Mouse (Mus musculus) erythroblast, embryonic 14.5 days (primary cell): ENCODE results near the gene Yod1.

ENCODE experiments used
- GATA1 ChIP-seq: IDR thresholded peaks from 2 replicates; pipeline ENCODE4 v1.6.1; 2012; ENCODE audit warnings: low read length, inconsistent platforms, mixed read lengths
- TAL1 ChIP-seq: IDR thresholded peaks from 3 replicates; pipeline ENCODE4 v1.6.1; 2012; ENCODE audit warnings: low read length, inconsistent platforms, mixed read lengths

GRCm38 (mm10) chr1:130769925-130770324, 52.8 kb downstream of the Yod1 start:
- no peak for TF ChIP-seq TAL1
- no peak for TF ChIP-seq GATA1
